Mouse (Mus musculus): Measurements from ENCODE around the gene Dapk2. TPM values are rescaled to one million over a fixed set of nuclear protein-coding genes. Genes with fewer than 3 reads are reported as not detected.

Gene Dapk2
- total and polyA plus RNA-seq, 2 experiments from 2014 or later, result 0.58 to 1.1 TPM

GRCm38 (mm10) chr9:66116890-66117289, 41.1 kb upstream of the Dapk2 start:
- ATAC-seq (ENCODE audit: low FRiP score) (no peak), DNase-seq (ENCODE audit: low spot score) (peak; percentile 9)
- Histone ChIP-seq H3K36me3 (ENCODE audit: insufficient read depth, low read length) (peaks cover 3% of the 10 kb centered on the region; the same call in 1 of the 2 replicates), H3K4me1 (ENCODE audit: insufficient read depth, low read length) (no peaks in the 10 kb centered on the region), H3K27me3 (ENCODE audit: insufficient read depth, low read length) (no peaks in the 10 kb centered on the region), H3K4me2 (ENCODE audit: low read depth, low read length, poor library complexity, severe bottlenecking) (no peak overlapping the region), H3K4me3 (ENCODE audit: low read depth, low read length) (no peak overlapping the region), H3K9ac (replicated peaks; ENCODE audit: low read length, poor library complexity, severe bottlenecking) (no peak overlapping the region), H3K9me3 (ENCODE audit: low read length) (no peaks in the 10 kb centered on the region), H3K27ac (ENCODE audit: low read depth, low read length) (no peak overlapping the region)
- TF ChIP-seq CTCF (IDR thresholded peaks at IDR 0.05), result no peak
- WGBS, result 54% methylated on average over 8 of the region's 8 CpGs

GRCm38 (mm10) chr9:66119498-66119897, 38.5 kb upstream of the Dapk2 start:
- WGBS, result 92% methylated on average over 2 of the region's 2 CpGs
- Histone ChIP-seq H3K4me3 (ENCODE audit: low read depth, low read length) (no peak overlapping the region), H3K36me3 (ENCODE audit: insufficient read depth, low read length) (no peaks in the 10 kb centered on the region; the same call in 1 of the 2 replicates), H3K9me3 (ENCODE audit: low read length) (no peaks in the 10 kb centered on the region), H3K4me2 (ENCODE audit: low read depth, low read length, poor library complexity, severe bottlenecking) (no peak overlapping the region), H3K27me3 (ENCODE audit: insufficient read depth, low read length) (no peaks in the 10 kb centered on the region), H3K27ac (ENCODE audit: low read depth, low read length) (no peak overlapping the region), H3K9ac (replicated peaks; ENCODE audit: low read length, poor library complexity, severe bottlenecking) (no peak overlapping the region), H3K4me1 (ENCODE audit: insufficient read depth, low read length) (peaks cover 9% of the 10 kb centered on the region)
- no peak for TF ChIP-seq CTCF (IDR thresholded peaks at IDR 0.05)
- DNase-seq (ENCODE audit: low spot score) (no peak), ATAC-seq (ENCODE audit: low FRiP score) (no peak)

- no peaks in the 10 kb centered on the region for H3K9me3 ChIP-seq (ENCODE audit: low read length)
- no peak for ATAC-seq (ENCODE audit: low FRiP score)
- H3K27me3 ChIP-seq (ENCODE audit: insufficient read depth, low read length), result no peaks in the 10 kb centered on the region
- no peak overlapping the region for H3K4me3 ChIP-seq (ENCODE audit: low read depth, low read length)
- H3K36me3 ChIP-seq (ENCODE audit: insufficient read depth, low read length), result no peaks in the 10 kb centered on the region
- 93% methylated on average over 4 of the region's 4 CpGs for WGBS
- H3K27ac ChIP-seq (ENCODE audit: low read depth, low read length), result no peak overlapping the region
- H3K4me2 ChIP-seq (ENCODE audit: low read depth, low read length, poor library complexity, severe bottlenecking), result no peak overlapping the region
- H3K4me1 ChIP-seq (ENCODE audit: insufficient read depth, low read length), result peaks cover 9% of the 10 kb centered on the region
- TF ChIP-seq CTCF (IDR thresholded peaks at IDR 0.05), result no peak
- H3K9ac ChIP-seq (replicated peaks; ENCODE audit: low read length, poor library complexity, severe bottlenecking), result no peak overlapping the region
- DNase-seq (ENCODE audit: low spot score), result no peak
Observed at GRCm38 (mm10) chr9:66120106-66120505, 37.9 kb upstream of the Dapk2 start.

- H3K27ac ChIP-seq (ENCODE audit: low read depth, low read length), result no peak overlapping the region
- WGBS, result 59% methylated on average over 3 of the region's 3 CpGs
- H3K4me3 ChIP-seq (ENCODE audit: low read depth, low read length), result no peak overlapping the region
- no peak overlapping the region for H3K9ac ChIP-seq (replicated peaks; ENCODE audit: low read length, poor library complexity, severe bottlenecking)
- H3K4me1 ChIP-seq (ENCODE audit: insufficient read depth, low read length), result peaks cover 15% of the 10 kb centered on the region
- no peaks in the 10 kb centered on the region for H3K27me3 ChIP-seq (ENCODE audit: insufficient read depth, low read length)
- H3K4me2 ChIP-seq (ENCODE audit: low read depth, low read length, poor library complexity, severe bottlenecking), result no peak overlapping the region
- DNase-seq (ENCODE audit: low spot score), result no peak
- H3K9me3 ChIP-seq (ENCODE audit: low read length), result no peaks in the 10 kb centered on the region
- ATAC-seq (ENCODE audit: low FRiP score), result no peak
- no peaks in the 10 kb centered on the region for H3K36me3 ChIP-seq (ENCODE audit: insufficient read depth, low read length)
- no peak for TF ChIP-seq CTCF (IDR thresholded peaks at IDR 0.05)
Observed at GRCm38 (mm10) chr9:66120945-66121344, 37.1 kb upstream of the Dapk2 start.

GRCm38 (mm10) chr9:66121421-66121820, 36.6 kb upstream of the Dapk2 start:
- Histone ChIP-seq H3K4me2 (ENCODE audit: low read depth, low read length, poor library complexity, severe bottlenecking) (no peak overlapping the region), H3K4me3 (ENCODE audit: low read depth, low read length) (no peak overlapping the region), H3K27ac (ENCODE audit: low read depth, low read length) (no peak overlapping the region), H3K36me3 (ENCODE audit: insufficient read depth, low read length) (no peaks in the 10 kb centered on the region), H3K27me3 (ENCODE audit: insufficient read depth, low read length) (no peaks in the 10 kb centered on the region), H3K9ac (replicated peaks; ENCODE audit: low read length, poor library complexity, severe bottlenecking) (no peak overlapping the region), H3K9me3 (ENCODE audit: low read length) (no peaks in the 10 kb centered on the region), H3K4me1 (ENCODE audit: insufficient read depth, low read length) (peaks cover 15% of the 10 kb centered on the region)
- no peak for TF ChIP-seq CTCF (IDR thresholded peaks at IDR 0.05)
- DNase-seq (ENCODE audit: low spot score) (no peak), ATAC-seq (ENCODE audit: low FRiP score) (no peak)

GRCm38 (mm10) chr9:66123648-66124047, 34.4 kb upstream of the Dapk2 start:
- peaks cover 25% of the 10 kb centered on the region for H3K4me1 ChIP-seq (ENCODE audit: insufficient read depth, low read length)
- TF ChIP-seq CTCF (IDR thresholded peaks at IDR 0.05), result no peak
- WGBS, result 9% methylated on average over 5 of the region's 5 CpGs
- no peak for DNase-seq (ENCODE audit: low spot score)
- no peaks in the 10 kb centered on the region for H3K9me3 ChIP-seq (ENCODE audit: low read length)
- H3K4me3 ChIP-seq (ENCODE audit: low read depth, low read length), result peak overlapping the region; percentile 63
- peak overlapping the region; percentile 75 for H3K27ac ChIP-seq (ENCODE audit: low read depth, low read length)
- H3K27me3 ChIP-seq (ENCODE audit: insufficient read depth, low read length), result no peaks in the 10 kb centered on the region
- ATAC-seq (ENCODE audit: low FRiP score), result no peak
- H3K36me3 ChIP-seq (ENCODE audit: insufficient read depth, low read length), result no peaks in the 10 kb centered on the region
- H3K9ac ChIP-seq (replicated peaks; ENCODE audit: low read length, poor library complexity, severe bottlenecking), result peak overlapping the region; percentile 83
- peak overlapping the region; percentile 70 for H3K4me2 ChIP-seq (ENCODE audit: low read depth, low read length, poor library complexity, severe bottlenecking)

Measured in midbrain, postnatal 0 days (tissue).